Mouse (Mus musculus): ENCODE measurements around the gene Fam163b. TPM values are rescaled to one million over a fixed set of nuclear protein-coding genes. Genes with fewer than 3 reads are reported as not detected.

Fam163b gene
- polyA plus RNA-seq (2017; shearing (Covaris generic)), result not detected

DNA sequence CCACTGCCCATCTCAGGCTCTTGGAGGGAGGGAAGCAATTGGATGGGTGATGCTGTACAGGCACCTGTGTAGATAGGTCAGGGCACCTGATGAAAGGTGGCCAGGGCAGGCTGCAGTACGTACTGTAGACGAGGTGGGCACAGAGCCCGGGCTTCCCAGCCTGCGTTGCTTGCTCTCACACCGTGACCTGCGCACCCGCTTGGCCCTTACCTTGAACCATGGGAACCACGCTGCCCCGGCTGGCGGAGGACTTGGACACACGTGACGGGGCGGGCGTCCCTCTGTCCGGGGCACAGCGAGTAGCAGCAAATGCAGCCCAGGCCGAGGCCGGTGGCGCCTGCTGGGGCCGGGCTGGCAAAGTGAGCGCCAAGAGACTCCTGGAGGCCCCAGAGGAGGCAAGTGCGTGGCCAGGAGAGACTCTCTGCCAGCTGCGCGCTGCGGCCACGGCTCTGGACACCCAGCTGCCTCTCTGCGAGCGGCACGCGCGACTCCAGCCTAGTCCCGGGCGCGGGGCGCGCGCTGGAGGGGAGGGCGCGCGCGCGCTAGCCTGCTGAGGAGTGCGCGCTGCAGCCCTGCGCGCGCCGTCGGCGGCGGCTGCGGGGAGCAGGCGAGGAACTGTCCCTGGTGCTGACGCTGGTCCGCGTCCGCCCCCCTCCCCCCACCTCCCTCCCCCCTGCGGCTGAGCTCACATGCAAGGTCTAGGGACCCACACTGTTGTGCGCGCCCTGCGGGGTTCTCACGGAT, at the start of gene Fam163b:
TSS of gene Fam163b (minus strand) at position 542 of the 744 bp plus-strand sequence.
- no peak for ATAC-seq

GRCm38 (mm10) chr2:27189994-27190393, 47.7 kb upstream of the Fam163b start:
- no peak for ATAC-seq

- peak; percentile 96 for ATAC-seq
These were observed 45.2 kb upstream of the Fam163b start for GRCm38 (mm10) chr2:27187531-27187930.

- no peak for ATAC-seq
These were observed 41.4 kb upstream of the Fam163b start for GRCm38 (mm10) chr2:27183734-27184133.

DNA sequence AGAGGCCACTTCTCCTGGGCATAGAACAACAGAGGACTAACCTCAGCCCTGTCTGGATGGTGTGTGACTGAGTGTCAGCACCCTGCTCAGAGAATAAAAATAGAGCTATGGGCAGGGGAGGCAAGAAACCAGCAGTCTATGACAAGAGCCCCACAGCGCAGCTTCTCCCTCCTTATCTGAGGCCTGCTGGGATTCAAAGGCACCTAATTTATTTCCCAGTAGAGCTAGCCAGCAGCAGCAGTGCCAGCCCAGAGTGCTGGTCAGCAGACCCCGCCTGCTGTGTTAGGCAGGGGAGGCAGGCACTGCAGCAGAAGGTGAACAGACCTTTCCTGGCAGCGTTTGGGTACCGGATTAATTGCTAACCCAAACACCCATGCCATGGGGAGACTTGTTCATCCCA, 39.6 kb upstream of the Fam163b start:
- ATAC-seq, result no peak

- no peak for ATAC-seq
These were observed 36.8 kb upstream of the Fam163b start for GRCm38 (mm10) chr2:27179101-27179500.

- no peak for ATAC-seq
These were observed 33.5 kb upstream of the Fam163b start for GRCm38 (mm10) chr2:27175696-27176267.

GRCm38 (mm10) chr2:27174242-27174641, 32.0 kb upstream of the Fam163b start:
- ATAC-seq, result no peak

DNA sequence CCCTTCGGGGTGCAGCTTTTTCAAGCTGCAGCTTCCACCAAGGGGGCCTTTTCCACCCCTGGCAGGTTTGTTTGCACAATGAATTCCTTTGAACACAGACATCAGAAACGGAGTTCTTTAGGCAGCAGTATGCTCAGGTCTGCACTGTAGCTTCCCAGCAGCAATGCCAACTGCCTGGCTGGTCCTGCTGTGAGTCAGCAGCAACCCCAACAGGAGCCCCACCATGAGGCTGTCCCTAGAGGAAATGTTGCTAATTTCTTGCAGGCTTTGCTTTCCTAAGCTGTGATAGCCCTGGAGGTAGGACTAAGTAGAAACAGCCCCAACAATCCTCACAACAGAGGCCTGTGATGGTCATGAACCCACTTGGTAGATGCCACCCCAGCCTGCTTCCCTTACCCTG, 24.7 kb upstream of the Fam163b start:
- no peak for ATAC-seq

DNA sequence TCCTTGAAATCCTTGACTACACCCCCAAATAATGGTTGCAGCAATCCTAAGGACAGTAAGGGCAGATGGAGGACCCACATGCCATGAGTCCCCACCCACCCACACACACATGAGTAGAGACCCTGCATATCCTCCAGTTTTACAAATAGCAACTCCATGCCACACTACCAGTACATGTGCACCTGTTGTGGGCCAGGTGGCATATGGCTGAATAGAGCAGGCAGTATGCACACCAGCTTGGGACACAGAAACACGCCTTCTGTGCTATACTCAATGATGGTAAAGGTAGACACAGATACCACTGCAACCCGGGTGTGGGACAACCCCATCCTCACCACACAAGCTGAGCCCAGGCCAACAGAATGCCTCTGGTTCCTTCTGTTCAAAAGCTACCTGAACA, 23.8 kb upstream of the Fam163b start:
- no peak for ATAC-seq

DNA sequence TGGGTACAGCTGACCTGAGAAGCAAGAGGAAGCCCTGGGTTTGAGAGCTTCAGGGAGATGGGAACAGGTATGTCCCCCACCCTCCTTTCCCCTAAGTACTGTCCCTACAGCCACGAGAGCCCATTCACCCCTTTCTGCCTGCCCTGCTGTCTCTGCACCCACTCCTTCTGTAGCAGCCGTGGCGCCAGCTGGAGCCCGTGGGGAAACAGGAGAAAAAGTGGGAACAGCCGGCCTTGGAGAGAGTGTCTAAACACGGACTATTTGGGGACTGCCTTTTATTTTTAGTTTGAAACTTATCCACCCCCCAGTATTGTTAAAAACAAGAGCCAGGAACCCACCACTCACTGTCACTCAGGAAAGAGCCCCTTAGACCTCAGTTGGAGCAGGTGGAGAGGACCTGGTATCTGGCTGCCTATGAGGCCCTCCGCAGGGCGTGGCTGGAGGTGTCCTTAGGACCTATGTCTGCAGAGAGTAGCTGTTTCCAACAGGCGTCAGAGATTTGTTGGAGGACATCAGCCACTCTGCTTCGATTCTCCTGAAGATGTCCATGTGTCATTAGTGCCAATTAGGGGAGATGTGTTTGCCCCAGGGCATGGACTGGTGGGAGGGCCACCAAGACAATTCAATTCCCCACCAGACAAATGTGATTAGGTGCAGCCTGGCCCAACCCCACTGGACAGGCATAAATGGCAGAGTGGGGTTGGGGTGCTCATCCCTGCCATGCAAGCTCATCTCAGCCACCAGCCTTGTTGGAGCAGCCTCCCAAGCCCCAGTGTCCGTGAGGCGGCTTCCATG, 22.7 kb upstream of the Fam163b start, which contains the start of gene Dbh:
TSS of gene Dbh (plus strand) at position 438 of the 795 bp plus-strand sequence.
- ATAC-seq, result no peak

DNA sequence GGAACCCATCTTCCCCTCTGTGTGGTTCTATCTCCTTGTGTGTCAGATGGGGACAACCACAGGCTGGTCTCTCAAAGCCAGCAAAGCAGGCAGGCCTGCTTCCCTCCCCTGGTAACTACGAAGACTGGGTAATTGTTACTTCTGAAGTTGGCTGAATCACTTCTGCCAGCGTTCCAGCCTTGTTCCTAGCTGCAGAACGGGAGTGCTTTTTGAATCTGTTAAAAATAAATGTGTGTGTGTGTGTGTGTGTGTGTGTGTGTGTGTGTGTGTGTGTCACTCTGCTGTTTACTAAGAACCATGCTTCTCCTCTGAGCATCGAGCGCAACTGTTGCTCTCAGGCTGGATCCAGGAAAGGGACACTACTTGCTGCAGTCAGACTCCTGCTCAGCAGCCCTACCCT, 21.6 kb upstream of the Fam163b start:
- no peak for ATAC-seq

DNA sequence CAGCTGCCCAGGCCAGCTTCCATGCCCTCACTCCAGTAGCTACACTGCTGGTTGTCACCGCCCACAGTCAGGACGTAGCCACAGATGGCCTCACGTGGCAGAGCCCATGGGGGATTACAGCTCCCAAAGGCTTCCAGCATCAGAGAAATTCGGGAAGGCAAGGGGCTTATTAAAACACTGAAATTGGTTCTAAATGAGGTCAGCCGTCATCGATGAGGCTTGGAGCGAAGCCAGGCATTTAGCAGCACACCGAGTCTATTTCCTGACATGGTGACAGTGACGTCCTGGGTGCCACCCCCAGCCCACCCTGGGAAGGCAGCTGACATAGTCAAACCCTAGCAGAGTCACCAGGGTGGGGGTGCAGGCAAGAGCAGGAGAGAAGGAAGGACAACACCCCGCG, 20.4 kb upstream of the Fam163b start:
- ATAC-seq, result no peak

DNA sequence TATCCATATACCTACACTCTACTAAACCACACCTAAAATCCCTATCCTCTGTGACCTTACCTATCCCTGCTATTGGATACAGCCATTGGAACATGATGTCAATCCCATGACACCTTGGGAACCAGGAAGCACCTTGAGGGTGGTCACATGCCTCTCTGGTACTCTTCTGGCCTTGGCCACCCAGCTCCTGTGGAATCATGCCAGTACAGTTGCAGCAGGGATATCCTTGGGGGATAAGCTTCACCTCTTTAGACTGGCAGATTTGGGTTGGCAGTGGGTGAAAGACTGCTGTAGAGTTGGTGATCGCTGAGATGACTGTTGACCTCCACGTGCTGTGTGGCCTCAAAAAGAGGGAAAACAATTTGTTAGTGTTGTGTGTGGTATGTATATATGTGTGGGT, 19.2 kb upstream of the Fam163b start:
- no peak for ATAC-seq

DNA sequence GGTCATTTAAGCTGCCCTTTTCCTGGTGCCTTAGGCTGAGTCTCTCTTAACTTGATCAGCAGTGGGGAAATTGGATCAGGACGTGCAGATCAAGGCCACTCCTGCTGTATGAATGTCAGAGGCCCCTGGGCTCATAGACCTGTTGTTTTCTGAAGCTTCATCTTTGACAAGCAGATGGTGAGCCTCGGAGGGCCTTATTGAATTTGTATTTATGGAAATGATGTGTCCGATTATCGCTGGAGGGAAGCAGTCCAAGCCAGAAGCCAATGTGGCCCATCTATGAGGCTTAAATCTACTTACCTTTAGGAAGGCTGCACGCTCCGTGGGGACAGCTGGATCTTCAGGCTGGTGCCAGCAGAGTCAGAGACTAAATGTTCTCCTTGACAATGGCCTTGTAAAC, 14.3 kb upstream of the Fam163b start:
- ATAC-seq, result no peak

GRCm38 (mm10) chr2:27154466-27155185, 12.3 kb upstream of the Fam163b start:
- ATAC-seq, result no peak

- ATAC-seq, result no peak
These were observed 7.2 kb upstream of the Fam163b start for GRCm38 (mm10) chr2:27149457-27149856.

DNA sequence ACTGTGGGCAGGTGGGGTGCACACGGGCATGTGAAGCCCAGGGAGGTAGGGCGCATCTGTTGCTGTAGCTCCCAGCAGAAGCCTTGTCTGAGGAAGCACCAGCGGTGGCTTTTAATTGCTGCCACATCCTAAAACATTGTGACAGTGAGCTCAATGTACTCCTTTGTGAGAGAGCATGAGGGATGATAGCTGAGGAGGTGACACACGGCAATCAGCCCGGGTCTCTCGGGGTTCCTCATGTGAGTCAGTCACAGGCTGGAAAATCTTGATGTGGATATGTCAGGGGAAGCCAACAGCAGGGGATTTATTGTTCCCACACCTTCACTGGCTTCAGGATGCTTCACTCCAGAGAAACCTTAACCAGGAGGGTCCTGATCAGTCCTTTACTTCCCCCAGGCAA, 4.5 kb upstream of the Fam163b start:
- ATAC-seq, result no peak

- no peak for ATAC-seq
These were observed 2.7 kb upstream of the Fam163b start for GRCm38 (mm10) chr2:27144957-27145356.

- ATAC-seq, result no peak
These were observed 3.9 kb downstream of the Fam163b start for GRCm38 (mm10) chr2:27138356-27138755.

- no peak for ATAC-seq
These were observed 5.5 kb downstream of the Fam163b start for GRCm38 (mm10) chr2:27136789-27137188.

- ATAC-seq, result no peak
These were observed 6.0 kb downstream of the Fam163b start for GRCm38 (mm10) chr2:27136336-27136735.

- no peak for ATAC-seq
These were observed 6.4 kb downstream of the Fam163b start for GRCm38 (mm10) chr2:27135935-27136334.

All from CD4-positive, CD25-positive, alpha-beta regulatory T cell, adult 4 months (primary cell).